Mouse (Mus musculus) NIH3T3 (cell line): Measurements from ENCODE around the gene Ncapd3.
A peak's percentile ranks its signal among the peaks of the same experiment; 100 is the strongest.

Experiments
- DNase-seq: peaks from one replicate; pipeline ENCODE4 v3.0.0-alpha.2; 2012; ENCODE audit warnings: low read depth

The Ncapd3 gene

GRCm38 (mm10) chr9:27029828-27030762 lies at the start of gene Ncapd3, which contains the start of gene Vps26b:
Gene Ncapd3, plus strand, starts transcription at chr9:27030175.
Gene Vps26b, minus strand, starts transcription at chr9:27030065.
- peak; percentile 98 for DNase-seq

GRCm38 (mm10) chr9:26985090-26985613 lies 44.8 kb upstream of the Ncapd3 start:
- DNase-seq: no peak

DNA sequence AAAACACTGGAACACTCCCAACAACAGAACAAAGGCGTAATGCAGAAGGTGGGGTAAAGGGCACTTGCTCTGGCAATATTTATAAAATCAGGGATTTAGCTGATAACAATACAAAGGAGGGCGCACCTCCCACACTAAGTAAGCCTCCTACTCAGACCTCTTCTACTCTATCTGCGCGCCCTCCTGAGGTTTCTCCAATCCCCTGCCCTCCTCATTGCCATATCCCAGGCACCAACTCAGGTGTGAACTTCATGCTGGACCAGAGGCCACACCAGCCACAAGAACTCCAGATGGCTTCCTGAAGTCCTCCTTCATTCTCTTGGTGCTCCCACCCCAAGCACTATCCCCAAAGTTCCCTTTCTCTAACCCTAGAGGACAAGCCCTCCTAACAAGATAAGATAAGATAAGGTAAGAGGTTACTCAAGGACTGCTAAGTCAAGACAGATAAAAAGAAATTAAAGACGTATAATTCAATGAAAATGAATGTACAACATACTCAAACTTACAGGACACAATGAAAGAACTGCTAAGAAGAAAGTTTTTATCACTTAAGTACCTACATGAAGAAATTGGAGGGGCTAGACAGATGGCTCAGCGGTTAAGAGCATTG lies 44.2 kb upstream of the Ncapd3 start:
- DNase-seq: no peak

GRCm38 (mm10) chr9:26990181-26990580 lies 39.8 kb upstream of the Ncapd3 start:
- no peak for DNase-seq

- DNase-seq: no peak
Measured at GRCm38 (mm10) chr9:26993118-26993517, 36.9 kb upstream of the Ncapd3 start.

DNA sequence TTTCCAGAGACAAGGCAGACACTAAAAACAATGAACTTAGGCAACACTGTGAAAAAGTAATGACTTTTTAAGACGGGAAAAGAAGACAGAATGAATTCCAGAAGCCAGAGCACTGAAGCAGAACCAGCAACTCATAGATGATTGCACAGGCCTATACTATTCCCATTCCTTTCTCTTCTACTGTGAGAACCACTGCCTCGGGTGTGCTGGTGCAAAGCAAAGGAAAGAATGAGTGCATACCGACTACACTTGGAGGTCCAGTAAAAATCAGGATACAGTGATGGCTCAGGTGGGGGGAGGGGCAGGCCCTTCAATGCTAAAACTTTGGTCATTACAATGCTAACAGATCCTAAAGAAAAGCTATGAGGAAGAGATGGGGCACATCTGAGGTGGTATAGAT lies 36.1 kb upstream of the Ncapd3 start:
- no peak for DNase-seq

DNA sequence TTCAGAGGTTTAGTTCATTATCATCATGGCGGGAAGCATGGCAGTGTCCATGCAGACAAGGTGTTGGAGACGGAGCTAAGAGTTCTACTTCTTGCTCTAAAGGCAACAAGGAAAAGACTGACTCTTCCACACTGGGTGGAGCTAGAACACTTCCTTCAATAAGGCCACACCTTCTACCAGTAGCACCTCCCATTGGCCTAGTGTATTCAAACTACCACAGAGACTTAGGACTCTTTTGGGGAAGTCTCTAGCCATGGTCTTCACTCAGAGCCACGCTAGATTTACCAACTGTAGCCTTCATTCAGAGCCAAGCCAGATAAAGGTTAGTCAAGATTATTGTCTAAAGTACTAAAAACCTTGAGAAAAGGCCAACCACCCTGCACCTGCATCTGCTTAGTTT lies 32.9 kb upstream of the Ncapd3 start:
- no peak for DNase-seq

GRCm38 (mm10) chr9:26997501-26997900 lies 32.5 kb upstream of the Ncapd3 start:
- no peak for DNase-seq

GRCm38 (mm10) chr9:26998669-26999460 lies 31.1 kb upstream of the Ncapd3 start:
- DNase-seq: peak; percentile 9

- DNase-seq: peak; percentile 96
Measured at GRCm38 (mm10) chr9:26999461-27000395, 30.2 kb upstream of the Ncapd3 start, which contains the start of the genes Acad8 and Thyn1. Gene Acad8, minus strand, starts transcription at chr9:26999566. Gene Thyn1, plus strand, starts transcription at chr9:26999710.

DNA sequence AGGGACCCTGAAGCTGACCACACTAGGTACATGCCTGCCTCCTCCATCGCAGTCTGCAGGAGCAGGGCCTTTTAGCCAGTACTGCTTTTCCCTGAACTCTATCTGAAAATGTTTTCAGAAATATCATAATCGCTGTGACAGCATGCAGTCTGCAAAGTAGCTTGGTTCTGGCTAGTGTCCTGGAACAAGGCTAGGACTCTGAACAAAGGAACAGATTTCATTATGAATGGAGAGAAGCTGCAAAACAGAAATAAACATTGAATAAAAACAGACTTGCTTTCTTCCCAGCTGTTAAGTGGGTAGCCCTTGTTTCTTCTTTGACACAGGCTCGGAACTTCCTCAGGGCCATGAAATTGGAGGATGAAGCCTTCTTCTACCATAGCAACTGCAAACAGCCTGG lies 24.7 kb upstream of the Ncapd3 start:
- DNase-seq: no peak

DNA sequence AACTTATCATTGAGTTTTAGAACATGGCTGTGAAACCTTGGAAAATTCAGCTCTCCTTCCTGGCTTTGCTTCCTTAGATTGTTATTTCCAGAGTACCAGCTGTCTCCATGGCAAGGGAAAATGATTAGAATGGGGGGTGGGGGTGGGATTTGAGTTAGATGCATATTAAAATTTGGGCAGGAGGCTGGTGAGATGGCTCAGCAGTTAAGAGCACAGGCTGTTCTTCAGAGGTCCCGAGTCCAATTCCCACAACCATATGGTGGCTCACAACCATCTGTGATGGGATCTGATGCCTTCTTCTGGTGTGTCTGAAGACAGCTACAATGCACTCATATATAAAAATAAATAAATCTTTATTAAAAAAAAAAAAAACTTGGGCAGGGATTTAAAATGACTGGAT lies 24.0 kb upstream of the Ncapd3 start:
- no peak for DNase-seq

DNA sequence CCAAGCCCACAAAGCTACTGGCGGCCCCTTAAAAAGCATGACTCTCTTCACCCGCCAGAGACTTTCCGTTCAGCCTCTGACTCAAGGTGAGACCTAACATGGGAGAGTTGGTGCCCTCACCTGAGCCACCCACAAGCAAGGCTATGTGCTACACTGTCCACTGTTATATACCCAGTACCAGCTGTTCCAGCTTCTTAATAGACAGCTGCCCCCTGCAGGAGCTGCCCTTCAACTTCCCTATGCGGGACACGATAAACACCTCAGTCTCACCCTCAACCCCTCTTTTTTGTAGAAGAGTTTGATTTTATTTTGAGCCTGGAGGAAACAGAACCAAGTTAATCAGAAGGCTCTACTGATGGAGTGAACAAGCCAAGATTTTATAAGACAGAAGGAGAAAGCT lies 23.1 kb upstream of the Ncapd3 start:
- no peak for DNase-seq

DNA sequence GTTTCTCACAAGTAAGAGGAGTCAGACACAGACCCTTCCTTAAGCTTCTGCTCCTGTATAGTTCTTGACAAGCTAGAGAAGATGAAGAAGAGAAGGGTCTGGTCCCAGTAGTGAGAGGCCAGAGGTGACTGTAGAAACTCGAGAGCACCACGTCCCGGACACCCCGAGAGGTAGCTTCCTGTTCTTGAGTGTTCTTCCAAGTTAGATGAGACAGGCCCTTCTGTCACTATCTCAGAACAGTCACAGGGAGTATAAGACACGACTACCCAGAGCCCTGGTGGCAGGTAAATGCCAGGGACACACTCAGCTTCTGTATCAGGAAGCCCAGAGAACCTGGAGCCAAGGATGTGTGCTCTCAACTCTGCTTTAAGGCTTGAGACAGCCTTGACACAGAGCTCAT lies 20.7 kb upstream of the Ncapd3 start:
- DNase-seq: no peak

DNA sequence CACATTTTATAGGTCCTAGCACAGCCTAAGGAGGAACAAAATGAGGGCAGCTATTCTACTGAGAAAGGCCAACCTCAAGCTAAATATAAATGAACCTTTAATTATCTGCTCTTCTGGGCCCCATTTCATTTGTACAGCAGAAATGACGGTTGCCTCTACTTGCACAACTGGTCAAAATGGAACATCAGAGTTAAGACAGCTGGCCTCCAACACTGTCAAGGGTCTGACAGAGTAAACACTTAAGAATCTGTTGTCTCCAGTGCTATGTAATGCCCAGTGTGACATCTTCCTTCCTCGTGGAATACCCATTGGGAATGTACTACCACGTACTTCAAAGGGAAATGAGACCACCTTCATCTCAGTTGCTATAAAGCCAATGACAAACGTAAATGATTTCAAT lies 18.4 kb upstream of the Ncapd3 start:
- DNase-seq: no peak

GRCm38 (mm10) chr9:27018961-27019360 lies 11.0 kb upstream of the Ncapd3 start:
- no peak for DNase-seq

DNA sequence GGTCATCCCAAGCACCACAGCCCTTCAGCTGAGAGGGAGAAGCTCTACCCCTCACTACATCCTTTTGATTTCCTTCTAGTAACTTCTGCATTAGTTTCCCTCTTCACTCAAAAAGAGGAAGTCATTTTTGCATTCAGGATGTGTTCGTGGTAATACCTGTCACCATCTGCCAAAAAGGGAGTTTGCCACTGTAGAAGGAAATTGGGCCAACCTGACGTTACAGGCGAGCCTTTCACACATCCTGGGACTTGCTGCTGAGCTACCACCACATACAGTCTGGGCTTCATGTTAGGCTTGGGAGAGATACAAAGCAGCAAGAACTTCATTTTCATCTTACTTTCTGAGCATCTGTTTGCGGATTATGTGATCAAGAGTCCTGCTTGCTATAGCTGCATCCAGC lies 6.3 kb upstream of the Ncapd3 start:
- DNase-seq: no peak

DNA sequence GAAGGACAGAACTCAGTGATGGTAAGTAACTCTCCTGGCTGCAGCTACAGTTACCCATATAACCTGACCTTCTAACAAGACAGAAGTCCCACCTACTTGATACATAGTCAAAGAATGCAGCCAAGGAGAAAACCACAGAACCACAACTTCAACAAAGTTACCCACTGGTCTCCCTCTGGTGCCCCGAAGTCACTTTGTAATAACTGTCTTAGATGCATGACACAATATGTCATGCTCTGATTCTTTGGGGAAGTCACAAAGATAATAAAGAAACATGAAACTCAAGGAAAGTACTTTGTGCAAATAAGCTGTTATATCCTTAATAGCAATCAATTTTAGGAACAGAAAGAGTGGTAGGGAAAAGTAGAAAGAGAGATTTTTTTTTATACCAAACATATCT lies 3.3 kb upstream of the Ncapd3 start:
- no peak for DNase-seq

DNA sequence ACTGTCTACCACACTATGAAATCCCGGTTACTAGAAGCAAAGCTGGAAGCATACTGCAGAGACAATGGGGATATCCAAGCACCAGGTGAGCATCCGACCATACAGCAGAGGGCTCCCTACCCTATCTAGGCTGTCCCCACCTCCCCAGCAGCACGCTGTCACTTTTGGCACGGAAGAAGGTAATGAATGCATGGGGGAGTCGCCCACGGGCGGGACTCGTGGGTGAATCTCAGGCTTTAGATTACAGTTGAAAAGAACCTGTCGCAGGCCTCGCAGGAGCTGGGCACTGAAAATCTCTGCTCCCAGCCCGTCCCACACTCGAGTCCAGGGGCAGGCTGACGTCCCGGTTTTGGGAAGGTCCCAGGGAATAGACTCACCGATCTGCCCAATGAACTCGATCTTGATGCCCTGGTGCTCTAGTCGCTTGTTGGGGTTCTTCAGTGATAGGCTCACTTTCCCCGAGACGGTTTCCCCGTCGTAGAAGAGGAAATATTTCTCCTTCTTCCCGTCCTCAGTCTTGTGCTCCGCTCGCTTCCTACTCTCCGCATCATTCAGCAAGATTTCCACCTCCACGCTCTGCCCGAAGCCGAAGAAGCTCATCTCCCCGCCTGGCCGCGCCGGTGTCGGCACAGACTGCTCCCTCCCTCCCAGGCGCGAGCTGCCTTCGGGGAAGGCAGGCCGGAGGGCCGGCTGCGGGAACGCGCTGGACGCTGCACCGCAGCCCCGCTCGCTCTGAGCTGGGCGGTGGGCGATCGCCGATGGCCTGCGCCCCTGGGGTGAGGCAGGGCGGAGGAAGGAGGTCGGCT lies 750 bp upstream of the Ncapd3 start:
- peak; percentile 47 for DNase-seq

- DNase-seq: no peak
Measured at GRCm38 (mm10) chr9:27030763-27031100, 757 bp downstream of the Ncapd3 start.
